Mouse (Mus musculus) MEL (cell line): ENCODE measurements around the gene Smim5.

Source experiments
- TAL1 ChIP-seq: IDR thresholded peaks from 2 replicates; pipeline ENCODE4 v1.6.1; 2012; ENCODE audit warnings: mild to moderate bottlenecking, inconsistent platforms, low read length, moderate library complexity, mixed read lengths
- ZKSCAN1 ChIP-seq: IDR thresholded peaks from 2 replicates; pipeline ENCODE4 v1.6.1; 2012; ENCODE audit warnings: low read depth, mild to moderate bottlenecking, inconsistent platforms, low read length, improper control_type of control experiment, moderate library complexity

DNA sequence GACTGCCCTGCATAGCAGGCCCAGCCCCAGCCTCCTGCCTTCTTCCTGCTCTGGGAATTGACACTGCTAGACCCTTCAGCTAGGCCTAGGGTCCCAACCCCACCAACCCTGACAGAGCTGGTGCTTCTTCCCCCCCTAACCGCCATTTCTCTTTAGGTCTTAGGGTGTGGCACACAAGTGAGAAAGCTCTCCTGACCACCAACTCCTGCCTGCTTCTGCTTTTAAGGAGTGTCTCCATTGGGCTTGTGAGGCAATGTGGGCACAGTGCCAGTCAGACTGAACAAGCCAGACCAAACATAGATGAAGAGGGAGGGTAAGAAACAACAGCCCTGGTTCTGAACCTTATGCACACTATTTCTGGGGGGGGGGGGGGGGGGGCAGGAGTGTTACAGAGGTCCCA lies 3.1 kb downstream of the Smim5 start:
- TF ChIP-seq TAL1 (no peak), ZKSCAN1 (no peak)
